Mouse (Mus musculus) CH12.LX (cell line): ENCODE data around the gene Ercc1. TPM values are rescaled to one million over a fixed set of nuclear protein-coding genes. Genes with fewer than 3 reads are reported as not detected.

Experiments used
- DNase-seq: peaks from one replicate; pipeline ENCODE4 v3.0.0-alpha.2; 2013; ENCODE audit errors: extremely low read depth
- H3K27ac ChIP-seq: 2 replicates; pipeline ENCODE4 v1.5.1; 2012; ENCODE audit warnings: low read depth, mild to moderate bottlenecking, control low read depth, moderate library complexity; ENCODE audit not compliant: insufficient read depth
- H3K27me3 ChIP-seq: replicated peaks from 2 replicates; pipeline ENCODE3; 2012; ENCODE audit warnings: inconsistent platforms
- H3K36me3 ChIP-seq, 2 experiments: replicated peaks in 1 of 2; 2 replicates each; pipeline versions ENCODE3 to v1.6.1; 2012; ENCODE audit warnings: inconsistent platforms in 1 of 2, low read length in 1 of 2, mild to moderate bottlenecking in 1 of 2, mixed read lengths in 1 of 2, moderate library complexity in 1 of 2; ENCODE audit not compliant: control insufficient read depth in 1 of 2, insufficient read depth in 1 of 2
- H3K4me1 ChIP-seq, 2 experiments: 2 replicates each; pipeline ENCODE4 v1.6.1; 2012; ENCODE audit warnings: inconsistent platforms in 1 of 2, moderate library complexity in 1 of 2; ENCODE audit not compliant: insufficient read depth in 2 of 2, control insufficient read depth in 1 of 2
- H3K4me2 ChIP-seq: 2 replicates; pipeline ENCODE4 v1.6.1; 2012; ENCODE audit warnings: low read depth, mild to moderate bottlenecking, control low read depth; ENCODE audit not compliant: poor library complexity, insufficient read depth, severe bottlenecking
- H3K4me3 ChIP-seq, 3 experiments: fragments of 150-350 bp in 1 of 3; sonication (generic) in 1 of 3; replicated peaks in 1 of 3; 2 replicates each; pipeline versions ENCODE3 to v1.5.1; 2011 to 2012; ENCODE audit warnings: low read depth in 2 of 3, low read length in 2 of 3, mild to moderate bottlenecking in 2 of 3, moderate library complexity in 2 of 3, control low read depth in 1 of 3, improper control_type of control experiment in 1 of 3, inconsistent platforms in 1 of 3, mixed read lengths in 1 of 3; ENCODE audit not compliant: poor library complexity in 1 of 3
- H3K79me2 ChIP-seq: replicated peaks from 2 replicates; pipeline ENCODE4 v1.6.1; 2012; ENCODE audit warnings: mild to moderate bottlenecking, moderate library complexity; ENCODE audit not compliant: control insufficient read depth, poor library complexity, insufficient read depth, severe bottlenecking; ENCODE audit errors: extremely low read depth
- H3K9ac ChIP-seq: 2 replicates; pipeline ENCODE4 v1.6.1; 2012; ENCODE audit warnings: low read depth, mild to moderate bottlenecking, control low read depth, moderate library complexity; ENCODE audit not compliant: insufficient read depth
- H3K9me3 ChIP-seq: replicated peaks from 2 replicates; pipeline ENCODE3; 2012; ENCODE audit warnings: low read length, inconsistent platforms, mixed read lengths
- BHLHE40 ChIP-seq: IDR thresholded peaks from 2 replicates; pipeline ENCODE4 v1.6.1; 2011; ENCODE audit warnings: mild to moderate bottlenecking, low read depth, low read length, improper control_type of control experiment
- CHD1 ChIP-seq: IDR thresholded peaks from 2 replicates; pipeline ENCODE4 v1.6.1; 2012; ENCODE audit warnings: low read depth, low read length, improper control_type of control experiment, inconsistent platforms
- CHD2 ChIP-seq: IDR thresholded peaks from 2 replicates; pipeline ENCODE4 v1.6.1; 2011; ENCODE audit warnings: low read length, improper control_type of control experiment
- E2F4 ChIP-seq: IDR thresholded peaks from 2 replicates; pipeline ENCODE4 v1.6.1; 2011; ENCODE audit warnings: low read depth, low read length, improper control_type of control experiment; ENCODE audit not compliant: insufficient replicate concordance
- ELF1 ChIP-seq: IDR thresholded peaks from 2 replicates; pipeline ENCODE4 v1.6.1; 2014; ENCODE audit warnings: low read depth, mild to moderate bottlenecking, inconsistent platforms, low read length, improper control_type of control experiment
- ETS1 ChIP-seq: conservative IDR thresholded peaks from 2 replicates; pipeline ENCODE4 v1.6.1; 2012; ENCODE audit warnings: low read depth, mild to moderate bottlenecking, inconsistent platforms, low read length, improper control_type of control experiment, moderate library complexity
- HCFC1 ChIP-seq: IDR thresholded peaks from 2 replicates; pipeline ENCODE4 v1.6.1; 2012; ENCODE audit warnings: low read depth, mild to moderate bottlenecking, inconsistent platforms, low read length, improper control_type of control experiment
- IRF4 ChIP-seq: IDR thresholded peaks from 2 replicates; pipeline ENCODE4 v1.6.1; 2014; ENCODE audit warnings: low read depth, mild to moderate bottlenecking, inconsistent platforms, low read length, improper control_type of control experiment
- JUN ChIP-seq: IDR thresholded peaks from 2 replicates; pipeline ENCODE4 v1.6.1; 2011; ENCODE audit warnings: low read depth, mild to moderate bottlenecking, low read length, improper control_type of control experiment, moderate library complexity; ENCODE audit not compliant: insufficient read depth
- JUND ChIP-seq: conservative IDR thresholded peaks from 2 replicates; pipeline ENCODE4 v1.6.1; 2011; ENCODE audit warnings: low read depth, low read length, improper control_type of control experiment
- MAX ChIP-seq: IDR thresholded peaks from 2 replicates; pipeline ENCODE4 v1.6.1; 2011; ENCODE audit warnings: low read length, improper control_type of control experiment
- PAX5 ChIP-seq: IDR thresholded peaks from 2 replicates; pipeline ENCODE4 v1.6.1; 2012; ENCODE audit warnings: low read length, inconsistent platforms, mixed read lengths
- POLR2A ChIP-seq: IDR thresholded peaks from 2 replicates; pipeline ENCODE4 v1.6.1; 2011; ENCODE audit warnings: low read depth, mild to moderate bottlenecking, improper control_type of control experiment, low read length
- POLR2AphosphoS2 ChIP-seq: IDR thresholded peaks from 2 replicates; pipeline ENCODE4 v1.6.1; 2011; ENCODE audit warnings: low read depth, low read length, improper control_type of control experiment
- RAD21 ChIP-seq: IDR thresholded peaks from 2 replicates; pipeline ENCODE4 v1.6.1; 2011; ENCODE audit warnings: low read depth, mild to moderate bottlenecking, low read length, improper control_type of control experiment, moderate library complexity
- RCOR1 ChIP-seq: conservative IDR thresholded peaks from 2 replicates; pipeline ENCODE4 v1.6.1; 2012; ENCODE audit warnings: low read depth, mild to moderate bottlenecking, inconsistent platforms, low read length, improper control_type of control experiment
- SIN3A ChIP-seq: IDR thresholded peaks from 2 replicates; pipeline ENCODE4 v1.6.1; 2012; ENCODE audit warnings: low read length, improper control_type of control experiment, inconsistent platforms
- SMC3 ChIP-seq: IDR thresholded peaks from 2 replicates; pipeline ENCODE4 v1.6.1; 2011; ENCODE audit warnings: low read depth, low read length, improper control_type of control experiment
- TBP ChIP-seq: conservative IDR thresholded peaks from 2 replicates; pipeline ENCODE4 v1.6.1; 2011; ENCODE audit warnings: low read depth, low read length, improper control_type of control experiment
- TCF12 ChIP-seq: IDR thresholded peaks from 2 replicates; pipeline ENCODE4 v1.6.1; 2014; ENCODE audit warnings: low read depth, mild to moderate bottlenecking, inconsistent platforms, low read length, improper control_type of control experiment
- UBTF ChIP-seq: IDR thresholded peaks from 2 replicates; pipeline ENCODE4 v1.6.1; 2012; ENCODE audit warnings: low read depth, mild to moderate bottlenecking, inconsistent platforms, low read length, improper control_type of control experiment, moderate library complexity
- USF1 ChIP-seq: IDR thresholded peaks from 2 replicates; pipeline ENCODE4 v1.6.1; 2014; ENCODE audit warnings: low read depth, mild to moderate bottlenecking, inconsistent platforms, low read length, improper control_type of control experiment
- USF2 ChIP-seq: conservative IDR thresholded peaks from 2 replicates; pipeline ENCODE4 v1.6.1; 2011; ENCODE audit warnings: low read depth, low read length, improper control_type of control experiment
- ZKSCAN1 ChIP-seq: IDR thresholded peaks from 2 replicates; pipeline ENCODE4 v1.6.1; 2012; ENCODE audit warnings: low read depth, inconsistent platforms, low read length, improper control_type of control experiment, borderline replicate concordance
- ZNF384 ChIP-seq: IDR thresholded peaks from 2 replicates; pipeline ENCODE4 v1.6.1; 2012; ENCODE audit warnings: low read depth, low read length, improper control_type of control experiment, inconsistent platforms
- dilution Hi-C: fragments of 300-500 bp; cut with MboI; formaldehyde crosslinking; loops from 2 replicates; pipeline ENCODE4 v1.14.3; 2020; ENCODE audit warnings: low sequenced_read_pairs; ENCODE audit not compliant: extremely low pct_unique_long_range_greater_than_20kb, extremely low pct_ligation_motif_present
- in situ Hi-C: fragments of 300-500 bp; cut with MboI; formaldehyde crosslinking; loops from 3 replicates; pipeline ENCODE4 v1.14.3; 2019; ENCODE audit warnings: low sequenced_read_pairs, low pct_ligation_motif_present, low pct_unique_long_range_greater_than_20kb, mixed read lengths
- polyA plus RNA-seq: library from polyadenylated mRNA; unstranded; fragments of >175 nt; gene quantifications from 2 replicates; pipeline ENCODE4 v1.2.1, GENCODE M21; 2012; ENCODE audit warnings: low read depth; ENCODE audit not compliant: insufficient read length
- total RNA-seq, 2 experiments: library from RNA; depleted of rRNA; stranded (reverse); fragments of 300-350 nt in 1 of 2; fragments of >200 nt in 1 of 2; gene quantifications; 2 replicates each; pipeline ENCODE4 v1.2.3; 2012 to 2014

Ercc1 gene
- total and polyA plus RNA-seq, 3 experiments, result 26.9 to 28.2 (median 27.7) TPM

DNA sequence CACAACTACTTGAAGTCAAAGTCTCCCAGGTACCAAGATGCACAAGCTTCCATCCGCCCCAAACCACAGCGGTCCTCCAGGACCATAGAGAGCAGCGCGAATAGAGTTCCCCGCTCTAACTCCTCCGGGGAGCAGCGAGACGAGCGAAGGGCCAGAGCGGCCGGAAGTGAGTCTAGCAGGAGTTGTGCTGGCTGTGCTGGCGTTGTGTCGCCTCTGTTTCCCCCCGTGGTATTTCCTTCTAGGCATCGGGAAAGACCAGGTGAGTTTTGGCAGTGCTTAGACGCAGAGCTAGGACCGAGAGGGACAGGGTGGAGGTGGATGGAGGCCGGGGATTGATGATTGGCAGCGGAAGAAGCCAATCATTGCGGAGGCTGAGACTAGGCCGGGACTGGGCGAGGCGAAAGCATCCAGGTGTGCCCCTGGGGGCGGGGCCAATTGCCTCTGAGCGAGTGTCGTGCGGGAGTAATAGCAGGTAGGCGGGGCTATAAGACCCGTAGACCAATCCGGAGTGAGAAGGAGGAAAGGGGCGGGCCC is 427 bp downstream of the Ercc1 start (continued):
- TF ChIP-seq RAD21, result no peak
- TF ChIP-seq USF2, result no peak
- peak; percentile 80 for TF ChIP-seq TCF12
- TF ChIP-seq PAX5, result no peak
- TF ChIP-seq ZKSCAN1, result no peak
- TF ChIP-seq E2F4, result peak; percentile 57; the same call in 1 of the 2 replicates
- 0 out of 2 replicates have a peak, but pooled peaks have one; percentile 29 for TF ChIP-seq UBTF
- no peak for TF ChIP-seq ZNF384
- no peak for TF ChIP-seq CHD1
- no peak for TF ChIP-seq JUND
- peak; percentile 73 for TF ChIP-seq TBP
- peak; percentile 32; the same call in 1 of the 2 replicates for TF ChIP-seq ETS1
- TF ChIP-seq USF1, result no peak

- in situ Hi-C loops, result no loop called here
- H3K4me3 ChIP-seq, result no peak overlapping the region
- H3K36me3 ChIP-seq, result peaks cover 29 to 63% of the 10 kb centered on the region in 2 experiments
- dilution Hi-C loops, result no loop called here
- no peak for DNase-seq
- H3K4me2 ChIP-seq, result no peak overlapping the region
- no peaks in the 10 kb centered on the region for H3K27me3 ChIP-seq
- H3K9me3 ChIP-seq, result no peaks in the 10 kb centered on the region
- no peaks in the 10 kb centered on the region for H3K79me2 ChIP-seq
- H3K4me1 ChIP-seq, result peaks cover 4 to 11% of the 10 kb centered on the region in 2 experiments; a peak in 3 of 4 replicates
- H3K9ac ChIP-seq, result no peak overlapping the region
- no peak overlapping the region for H3K27ac ChIP-seq
- no peak for TF ChIP-seq IRF4
- TF ChIP-seq ZNF384, result no peak
Observed at GRCm38 (mm10) chr7:19349188-19349915, 4.8 kb downstream of the Ercc1 start.

- DNase-seq, result no peak
- TF ChIP-seq RCOR1 (no peak), POLR2AphosphoS2 (no peak), BHLHE40 (no peak), POLR2A (no peak), RAD21 (no peak), TBP (no peak), UBTF (no peak), ETS1 (no peak), JUN (no peak), SIN3A (no peak), JUND (no peak), HCFC1 (no peak), MAX (no peak), ZNF384 (no peak), SMC3 (no peak), TCF12 (no peak), ELF1 (no peak), PAX5 (no peak), CHD2 (no peak)
- no peak overlapping the region for H3K4me2 ChIP-seq
- peaks cover 4 to 9% of the 10 kb centered on the region in 2 experiments; a peak in 3 of 4 replicates for H3K4me1 ChIP-seq
- H3K79me2 ChIP-seq, result no peaks in the 10 kb centered on the region
- H3K9me3 ChIP-seq, result no peaks in the 10 kb centered on the region
- no peaks in the 10 kb centered on the region for H3K27me3 ChIP-seq
- dilution Hi-C loops (no loop called here), in situ Hi-C loops (loop anchor here (10.0 kb wide), 1 partner anchor 185 kb away; the partner anchor contains the start of gene Gipr)
- no peak overlapping the region for H3K9ac ChIP-seq
- no peak overlapping the region for H3K4me3 ChIP-seq
- peaks cover 35 to 71% of the 10 kb centered on the region in 2 experiments for H3K36me3 ChIP-seq
- H3K27ac ChIP-seq, result no peak overlapping the region
Observed at GRCm38 (mm10) chr7:19350221-19350620, 5.6 kb downstream of the Ercc1 start.
